Mouse (Mus musculus) liver, embryonic 16.5 days (tissue): ENCODE data around the gene Cd79b. TPM values are rescaled to one million over a fixed set of nuclear protein-coding genes. Genes with fewer than 3 reads are reported as not detected.

ENCODE experiments used
- ATAC-seq: fragments of 200-750 bp; cut with Nextera tagmentation; 2 replicates; pipeline ENCODE4 v1.8.0; 2017; ENCODE audit warnings: low read depth, mild to moderate bottlenecking, moderate number of reproducible peaks, moderate library complexity
- H3K27ac ChIP-seq: fragments of 300-500 bp; sonication (generic); 2 replicates; pipeline ENCODE4 v1.5.1; 2014; ENCODE audit warnings: mild to moderate bottlenecking, low read length
- H3K27me3 ChIP-seq: fragments of 300-500 bp; sonication (generic); 2 replicates; pipeline ENCODE4 v1.6.1; 2014; ENCODE audit warnings: low read depth, low read length, mixed read lengths; ENCODE audit not compliant: control insufficient read depth, insufficient read depth
- H3K36me3 ChIP-seq: fragments of 300-500 bp; sonication (generic); 2 replicates; pipeline ENCODE4 v1.6.1; 2014; ENCODE audit warnings: mild to moderate bottlenecking; ENCODE audit not compliant: control insufficient read depth, insufficient read depth
- H3K4me1 ChIP-seq: fragments of 300-500 bp; sonication (generic); 2 replicates; pipeline ENCODE4 v1.6.1; 2014; ENCODE audit warnings: low read depth, low read length, mixed read lengths; ENCODE audit not compliant: control insufficient read depth
- H3K4me2 ChIP-seq: fragments of 300-500 bp; sonication (generic); 2 replicates; pipeline ENCODE4 v1.6.1; 2014; ENCODE audit warnings: low read depth, low read length, mixed read lengths
- H3K4me3 ChIP-seq: fragments of 300-500 bp; sonication (generic); 2 replicates; pipeline ENCODE4 v1.5.1; 2014; ENCODE audit warnings: low read depth, mild to moderate bottlenecking, low read length
- H3K9ac ChIP-seq: fragments of 300-500 bp; sonication (generic); 2 replicates; pipeline ENCODE4 v1.6.1; 2014; ENCODE audit warnings: low read depth, low read length
- H3K9me3 ChIP-seq: fragments of 300-500 bp; sonication (generic); replicated peaks from 2 replicates; pipeline ENCODE4 v1.6.1; 2016; ENCODE audit warnings: low read length; ENCODE audit not compliant: control insufficient read depth
- WGBS: fragments of 180-500 bp; shearing (Covaris S2); extraction: QIAGEN DNeasy Blood & Tissue Kit; methylation state at CpG from one replicate; pipeline ENCODE4 v1.1.7; 2014; ENCODE audit not compliant: insufficient replicate concordance; 5-methylcytosine and 5-hydroxymethylcytosine counted together
- polyA plus RNA-seq: library from polyadenylated mRNA; unstranded; fragments of >200 nt; fragmentation: Nextera tagmentation; extraction: Ambion mirVana; gene quantifications from 2 replicates; pipeline ENCODE4 v1.2.1, GENCODE M21; 2015

The Cd79b gene
- 11.3 and 12.3 TPM in 2 replicates for polyA plus RNA-seq

DNA sequence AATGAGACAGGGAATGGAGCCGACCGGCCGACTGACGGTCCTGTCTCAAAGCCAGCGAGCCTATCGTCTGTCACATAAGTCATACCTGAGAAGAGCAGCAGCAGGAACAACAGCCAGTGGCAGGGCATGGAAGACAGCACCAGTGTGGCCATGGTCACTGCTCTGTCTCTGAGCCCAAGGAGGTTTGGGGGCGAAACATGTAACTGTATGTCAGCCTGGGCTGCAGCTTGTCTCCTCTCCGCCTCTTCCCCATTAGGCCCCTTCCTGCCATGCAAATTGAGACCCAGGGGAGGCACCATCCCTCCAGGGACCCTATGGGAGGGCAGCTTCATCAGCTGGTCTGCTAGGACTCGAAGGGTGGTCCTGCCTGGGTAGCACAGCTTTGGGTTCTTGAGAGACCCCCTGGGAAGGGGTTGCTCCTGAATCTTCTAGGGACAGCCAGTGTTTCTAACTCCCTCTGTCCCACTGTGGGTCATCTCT, at the start of gene Cd79b:
Gene Cd79b, minus strand, starts transcription at position 430 of the 480 bp plus-strand sequence.
- no peaks in the 10 kb centered on the region for H3K4me1 ChIP-seq

DNA sequence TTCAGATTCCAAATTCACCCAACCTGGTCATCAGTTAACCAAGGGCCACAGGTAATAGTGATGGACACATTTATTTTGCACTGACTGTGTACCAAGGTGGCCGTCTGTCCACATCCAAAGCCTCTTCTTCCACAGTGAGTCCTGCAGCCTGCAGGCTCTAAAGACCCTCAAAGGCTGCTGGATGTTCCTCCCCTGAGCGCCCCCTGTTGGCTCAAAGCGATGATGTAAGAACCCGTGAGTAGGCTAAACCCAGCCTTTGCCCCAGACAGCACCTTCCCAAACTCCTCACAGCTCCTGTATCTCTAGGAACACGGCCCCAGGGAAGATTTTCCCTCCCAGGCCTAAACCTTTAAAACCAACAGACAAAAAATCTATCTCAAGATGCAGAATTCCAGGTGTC, 44.8 kb upstream of the Cd79b start:
- no peaks in the 10 kb centered on the region for H3K27me3 ChIP-seq
- H3K9ac ChIP-seq: no peak overlapping the region
- H3K36me3 ChIP-seq: no peaks in the 10 kb centered on the region
- H3K9me3 ChIP-seq: no peaks in the 10 kb centered on the region
- no peaks in the 10 kb centered on the region for H3K4me1 ChIP-seq
- no peak for ATAC-seq
- WGBS: 15% methylated on average over 5 of the region's 5 CpGs
- no peak overlapping the region for H3K4me3 ChIP-seq
- H3K27ac ChIP-seq: no peak overlapping the region
- no peak overlapping the region for H3K4me2 ChIP-seq

More for the DNA sequence above, at the start of gene Cd79b:
- Histone ChIP-seq H3K9me3 (no peaks in the 10 kb centered on the region), H3K4me3 (peak within 1 kb of the TSS; percentile 11), H3K27ac (no peak within 1 kb of the TSS), H3K27me3 (no peaks in the 10 kb centered on the region), H3K9ac (no peak within 1 kb of the TSS), H3K36me3 (no peaks in the 10 kb centered on the region), H3K4me2 (no peak within 1 kb of the TSS)
- no peak for ATAC-seq
- WGBS: 32% methylated on average over 9 of the region's 9 CpGs

DNA sequence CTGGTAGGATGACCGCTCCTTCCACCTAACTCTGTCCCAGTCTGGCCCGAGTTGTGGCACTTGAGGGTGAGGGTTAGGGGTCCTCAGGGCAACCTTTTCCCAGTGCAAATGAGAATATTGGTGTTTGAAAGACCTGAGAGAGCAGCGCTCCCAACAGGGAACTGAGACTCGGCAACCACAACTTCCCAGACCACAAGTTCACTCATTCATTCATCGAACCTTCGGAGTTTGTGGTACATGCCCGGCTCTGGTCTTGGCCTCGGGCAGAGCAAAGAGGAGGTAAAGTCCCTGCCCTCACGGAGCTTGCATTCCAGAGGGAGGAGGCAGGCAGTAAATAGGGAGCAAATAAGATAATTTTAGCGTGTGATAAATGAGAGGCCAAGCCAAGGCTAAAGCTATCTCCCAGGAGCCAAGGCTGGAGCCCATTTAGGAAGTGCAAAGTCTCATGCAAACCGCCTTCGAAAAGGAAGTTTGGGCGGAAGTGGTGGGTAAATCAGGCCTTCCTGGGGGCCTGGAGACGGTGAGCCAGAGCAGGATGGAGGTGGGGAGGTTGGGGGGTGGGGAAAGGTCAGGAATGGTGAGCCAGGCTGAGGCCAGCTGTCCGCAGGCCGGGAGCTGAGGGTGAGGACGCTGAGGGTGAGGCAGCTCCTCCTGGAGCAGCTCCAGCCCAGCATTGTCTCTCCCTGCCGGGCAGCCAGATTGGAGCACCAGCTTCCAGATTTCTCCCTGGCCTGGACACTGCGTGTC, 41.0 kb upstream of the Cd79b start:
- Histone ChIP-seq H3K9me3 (no peaks in the 10 kb centered on the region), H3K4me3 (no peak overlapping the region), H3K4me2 (0 out of 2 replicates have a peak overlapping the region, but pooled peaks have one; percentile 11), H3K4me1 (no peaks in the 10 kb centered on the region), H3K27ac (no peak overlapping the region), H3K27me3 (no peaks in the 10 kb centered on the region), H3K36me3 (no peaks in the 10 kb centered on the region), H3K9ac (no peak overlapping the region)
- WGBS: 19% methylated on average over 19 of the region's 19 CpGs
- ATAC-seq: 0 out of 2 replicates have a peak, but pooled peaks have one; percentile 27

DNA sequence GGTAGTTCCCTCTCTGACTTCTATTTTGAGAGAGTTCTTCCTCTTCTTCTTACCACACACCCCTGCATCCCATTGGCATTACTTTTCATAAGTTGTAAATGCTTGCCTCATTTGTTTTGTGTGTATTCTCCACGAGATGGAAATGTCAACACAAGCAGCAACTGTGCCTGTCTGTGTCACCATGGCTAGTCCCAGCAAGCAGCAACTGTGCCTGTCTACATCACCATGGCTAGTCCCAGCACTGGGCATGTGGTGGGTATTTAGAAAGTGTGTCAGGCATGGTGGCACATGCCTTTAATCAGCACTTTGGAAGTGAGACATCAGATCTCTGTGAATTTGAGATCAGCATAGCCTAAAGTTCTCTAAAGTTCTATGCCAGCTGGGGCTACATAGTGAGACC, 39.6 kb upstream of the Cd79b start:
- Histone ChIP-seq H3K27me3 (no peaks in the 10 kb centered on the region), H3K4me2 (no peak overlapping the region), H3K9ac (no peak overlapping the region), H3K9me3 (no peaks in the 10 kb centered on the region), H3K27ac (no peak overlapping the region), H3K4me3 (no peak overlapping the region), H3K36me3 (no peaks in the 10 kb centered on the region), H3K4me1 (no peaks in the 10 kb centered on the region)
- 22% methylated on average over 1 of the region's 1 CpGs for WGBS
- ATAC-seq: no peak

DNA sequence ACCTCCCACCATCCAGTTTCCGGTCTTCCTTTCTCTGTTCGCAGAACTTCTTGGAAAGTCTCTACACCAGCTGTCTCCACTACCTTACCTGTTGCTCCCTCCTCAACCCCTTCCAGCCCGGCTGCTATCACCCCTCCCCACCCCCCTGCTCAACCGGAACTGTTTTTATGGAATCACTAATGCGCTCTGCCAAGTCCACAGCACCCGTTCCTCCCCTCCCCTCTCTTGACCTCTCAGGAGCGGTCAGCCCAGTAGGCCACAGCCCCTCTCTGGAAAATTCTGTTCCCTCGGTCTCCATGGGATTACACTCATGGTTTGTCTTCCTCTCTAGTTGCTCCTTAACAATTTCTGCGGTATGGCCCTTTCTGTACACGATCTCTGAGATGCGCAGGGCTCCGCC, 38.6 kb upstream of the Cd79b start, which contains the start of gene Scn4a:
Gene Scn4a, minus strand, starts transcription at position 101 of the 400 bp plus-strand sequence.
- Histone ChIP-seq H3K4me2 (no peak within 1 kb of the TSS), H3K9ac (no peak within 1 kb of the TSS), H3K27ac (no peak within 1 kb of the TSS), H3K4me3 (no peak within 1 kb of the TSS), H3K9me3 (no peaks in the 10 kb centered on the region), H3K27me3 (no peaks in the 10 kb centered on the region), H3K36me3 (no peaks in the 10 kb centered on the region), H3K4me1 (no peaks in the 10 kb centered on the region)
- 78% methylated on average over 12 of the region's 12 CpGs for WGBS
- no peak for ATAC-seq

DNA sequence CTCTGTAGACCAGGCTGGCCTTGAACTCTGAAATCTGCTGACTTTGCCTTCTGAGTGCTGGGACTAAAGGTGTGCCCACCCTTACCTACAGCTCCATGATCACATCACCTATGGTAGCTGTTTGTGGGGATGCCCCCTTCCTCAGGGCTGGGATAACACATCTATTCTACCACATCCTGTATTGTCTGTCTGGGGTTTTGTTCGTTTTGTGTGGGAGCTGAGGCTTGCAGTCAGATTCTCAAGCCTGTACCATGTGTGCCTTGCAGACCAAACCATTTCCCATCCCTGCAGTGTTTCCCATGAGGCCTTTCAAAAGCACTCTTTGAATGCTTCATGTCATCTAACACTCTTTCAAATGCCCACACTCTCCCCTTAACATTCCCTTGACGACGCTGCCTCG, 37.4 kb upstream of the Cd79b start:
- 64% methylated on average over 4 of the region's 4 CpGs for WGBS
- Histone ChIP-seq H3K4me2 (no peak overlapping the region), H3K36me3 (no peaks in the 10 kb centered on the region), H3K9me3 (no peaks in the 10 kb centered on the region), H3K27me3 (no peaks in the 10 kb centered on the region), H3K4me1 (no peaks in the 10 kb centered on the region), H3K4me3 (no peak overlapping the region), H3K9ac (no peak overlapping the region), H3K27ac (no peak overlapping the region)
- no peak for ATAC-seq

DNA sequence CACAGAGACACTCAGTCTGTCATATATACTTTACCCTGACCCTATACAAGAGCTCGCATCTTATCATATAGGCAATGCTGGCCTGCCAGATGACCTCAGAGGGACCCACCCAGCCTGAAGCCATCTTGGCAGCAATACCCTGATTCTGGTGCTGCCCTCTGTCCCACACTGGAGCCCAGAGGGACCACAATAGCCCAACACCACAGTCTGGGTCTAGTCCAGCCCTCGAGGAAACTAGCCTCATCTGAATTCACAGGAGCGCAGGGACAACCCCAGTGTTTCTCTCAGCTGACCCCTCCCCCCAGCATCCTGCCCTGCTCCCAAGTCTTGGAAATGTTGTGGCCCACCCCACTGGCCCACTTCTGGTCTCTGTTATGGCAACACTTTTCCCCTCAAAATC, 36.7 kb upstream of the Cd79b start:
- H3K9me3 ChIP-seq: no peaks in the 10 kb centered on the region
- H3K9ac ChIP-seq: no peak overlapping the region
- no peaks in the 10 kb centered on the region for H3K4me1 ChIP-seq
- no peak overlapping the region for H3K4me2 ChIP-seq
- no peak overlapping the region for H3K4me3 ChIP-seq
- WGBS: 57% methylated on average over 3 of the region's 3 CpGs
- no peak for ATAC-seq
- no peak overlapping the region for H3K27ac ChIP-seq
- no peaks in the 10 kb centered on the region for H3K36me3 ChIP-seq
- no peaks in the 10 kb centered on the region for H3K27me3 ChIP-seq

DNA sequence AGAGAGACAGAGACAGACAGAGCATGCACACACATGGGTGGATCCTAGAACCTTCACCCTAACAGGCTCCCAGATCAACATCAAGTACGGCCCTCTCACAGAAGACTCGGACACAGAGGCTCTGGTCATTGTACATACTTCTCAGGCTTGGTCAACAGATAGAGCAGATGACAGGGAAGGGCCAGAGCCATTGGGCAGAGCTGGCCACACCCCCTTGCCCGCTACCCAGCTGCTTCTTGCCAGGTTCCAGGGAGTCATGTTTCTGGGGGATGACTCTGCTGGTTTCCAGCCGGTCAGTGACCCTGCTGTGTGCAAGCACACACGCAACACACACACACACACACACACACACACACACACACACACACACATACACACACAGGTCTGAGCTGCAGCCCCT, 36.3 kb upstream of the Cd79b start:
- Histone ChIP-seq H3K4me2 (no peak overlapping the region), H3K36me3 (no peaks in the 10 kb centered on the region), H3K27ac (no peak overlapping the region), H3K4me3 (no peak overlapping the region), H3K9me3 (no peaks in the 10 kb centered on the region), H3K27me3 (no peaks in the 10 kb centered on the region), H3K4me1 (no peaks in the 10 kb centered on the region), H3K9ac (no peak overlapping the region)
- WGBS: 55% methylated on average over 5 of the region's 5 CpGs
- peak; percentile 21; the same call in 1 of the 2 replicates for ATAC-seq

DNA sequence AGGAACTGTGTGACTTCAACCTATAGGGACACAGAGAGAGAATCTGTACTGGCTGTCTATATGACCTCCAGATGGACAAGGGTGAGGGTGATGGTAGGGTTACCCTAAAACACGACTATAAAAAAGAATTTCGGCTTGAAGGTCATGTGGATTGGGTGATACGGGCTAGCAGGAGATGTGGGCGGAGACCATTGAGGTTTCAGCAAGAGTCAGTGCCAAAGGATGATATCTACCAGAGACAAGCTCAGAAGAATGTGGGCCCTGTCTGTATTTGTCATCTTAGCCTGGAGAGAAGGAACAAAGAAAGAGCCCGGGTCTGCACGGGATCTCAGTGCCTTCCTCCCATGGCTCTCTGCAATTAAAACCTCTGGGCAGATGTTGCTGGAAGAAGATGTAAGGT, 35.2 kb upstream of the Cd79b start:
- no peak for ATAC-seq
- no peak overlapping the region for H3K4me3 ChIP-seq
- WGBS: 50% methylated on average over 6 of the region's 6 CpGs

More for the DNA sequence above, 35.2 kb upstream of the Cd79b start:
- Histone ChIP-seq H3K27me3 (no peaks in the 10 kb centered on the region), H3K9ac (no peak overlapping the region), H3K9me3 (no peaks in the 10 kb centered on the region), H3K4me1 (no peaks in the 10 kb centered on the region), H3K36me3 (no peaks in the 10 kb centered on the region), H3K27ac (no peak overlapping the region), H3K4me2 (no peak overlapping the region)
